Mouse (Mus musculus) NIH3T3 (cell line): ENCODE measurements around the gene Btg4.
A peak's percentile ranks its signal among the peaks of the same experiment; 100 is the strongest.

Source experiments
- DNase-seq: peaks from one replicate; pipeline ENCODE4 v3.0.0-alpha.2; 2012; ENCODE audit warnings: low read depth

Gene Btg4

DNA sequence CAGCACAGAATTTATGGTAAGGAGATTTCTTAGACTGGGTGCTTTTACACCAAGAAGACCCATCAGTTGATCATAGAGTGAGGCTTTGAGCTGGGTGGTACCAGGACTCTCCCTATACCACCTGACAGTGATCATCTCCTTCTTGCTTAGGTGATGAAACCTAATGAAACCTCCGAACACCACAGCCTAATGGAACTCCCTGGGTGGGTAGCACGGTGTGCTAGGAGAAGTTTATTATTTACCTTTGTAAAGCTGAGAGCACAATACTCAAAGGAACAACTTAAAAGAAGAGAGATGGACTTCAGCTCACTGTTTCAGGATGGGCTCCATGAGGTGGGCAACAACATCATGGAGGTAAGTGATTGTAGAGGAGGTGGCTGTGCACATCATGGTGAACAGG is at the start of gene Btg4:
TSS of gene Btg4 (plus strand) at position 301 of the 400 bp plus-strand sequence.
- DNase-seq, result no peak

- no peak for DNase-seq
Observed at GRCm38 (mm10) chr9:51013644-51014043, 47.1 kb upstream of the Btg4 start.

GRCm38 (mm10) chr9:51015732-51016131 is 45.0 kb upstream of the Btg4 start:
- DNase-seq, result peak; percentile 66

DNA sequence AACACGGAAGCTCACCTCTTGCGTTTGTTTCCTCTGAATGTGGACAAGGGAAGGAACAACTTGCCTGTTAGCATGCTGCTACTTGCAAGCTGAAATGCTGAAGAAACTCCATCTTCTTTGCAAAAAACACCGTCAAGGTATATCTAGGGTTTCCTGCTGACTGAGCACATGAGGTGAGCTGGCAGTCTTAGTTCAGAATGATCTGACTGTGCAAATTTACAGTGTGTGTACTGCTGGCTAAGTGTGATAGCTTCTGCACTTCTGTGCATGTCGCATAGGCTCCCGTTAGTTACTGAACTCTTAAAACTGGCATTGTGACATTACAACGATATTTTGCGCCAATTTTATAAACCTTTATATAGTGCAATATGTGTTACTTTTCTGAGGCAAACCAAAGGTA is 41.0 kb upstream of the Btg4 start:
- DNase-seq, result no peak

GRCm38 (mm10) chr9:51020351-51020750 is 40.4 kb upstream of the Btg4 start:
- DNase-seq, result no peak

DNA sequence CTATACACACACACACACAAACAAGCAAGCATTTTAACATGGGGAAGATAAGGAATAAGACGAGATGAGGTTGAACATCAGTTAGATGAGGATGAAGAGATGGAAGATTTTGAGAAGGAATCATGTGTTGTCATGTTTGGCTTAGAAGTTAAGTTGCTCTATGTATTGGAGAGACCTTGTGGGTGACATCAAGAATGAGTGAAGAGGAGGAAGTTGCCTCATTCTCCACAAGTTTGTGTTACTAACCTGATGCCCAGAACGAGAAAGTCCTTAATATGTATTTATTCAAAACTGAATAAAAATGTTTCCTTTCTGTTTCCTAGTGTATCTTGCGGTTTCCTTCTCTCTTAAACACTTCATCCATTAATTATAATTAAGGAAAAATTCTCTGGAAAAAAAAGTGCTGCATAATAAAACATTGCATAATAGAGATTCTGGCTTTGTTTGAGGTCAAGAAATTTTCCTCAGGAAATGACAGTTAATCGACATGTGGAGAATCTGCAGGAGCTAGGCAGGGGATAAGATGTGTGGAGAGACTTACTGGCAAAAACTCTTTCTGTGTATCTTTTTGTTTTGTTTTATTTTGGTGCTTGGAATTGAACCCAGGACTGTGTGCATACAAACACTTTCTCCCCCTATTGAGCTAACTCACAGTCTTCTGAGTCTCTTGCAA is 39.4 kb upstream of the Btg4 start:
- DNase-seq, result no peak

DNA sequence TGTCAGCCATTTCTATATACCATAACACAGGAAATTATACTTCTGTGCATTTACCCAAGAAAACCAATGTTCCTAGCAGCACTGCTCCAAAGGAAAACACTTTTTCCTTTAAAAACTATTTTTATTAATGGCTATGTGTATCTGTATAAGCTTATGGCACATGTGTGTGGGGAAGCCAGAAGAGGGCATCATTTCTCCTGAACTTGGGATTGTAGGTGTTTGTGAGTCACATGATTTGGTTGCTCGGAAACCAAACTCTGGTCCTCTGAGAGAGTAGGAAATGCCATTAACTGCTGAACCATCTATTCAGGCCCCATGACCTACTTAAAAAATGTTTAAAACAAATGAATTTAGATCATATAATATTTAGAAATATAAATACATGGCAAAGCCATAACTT is 33.7 kb upstream of the Btg4 start:
- DNase-seq, result peak; percentile 21

DNA sequence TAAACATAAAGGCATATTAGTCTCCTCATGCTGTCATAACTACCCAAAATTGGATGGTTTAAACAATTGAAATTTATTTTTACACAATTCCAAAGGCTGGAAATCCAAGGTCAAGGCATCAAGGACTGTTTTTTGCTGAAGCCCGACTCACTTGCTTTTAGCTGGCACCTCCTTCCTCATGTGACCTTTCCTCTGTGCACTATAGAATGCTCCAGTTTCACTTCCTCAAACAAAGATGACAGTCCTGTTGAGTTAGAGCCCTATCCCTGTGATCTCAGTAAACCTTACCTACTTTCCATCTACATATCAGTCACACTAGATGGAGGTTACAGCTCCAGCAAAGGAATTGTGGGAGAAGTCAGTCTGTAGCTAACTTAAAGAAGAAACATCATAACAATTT is 30.6 kb upstream of the Btg4 start:
- DNase-seq, result no peak

DNA sequence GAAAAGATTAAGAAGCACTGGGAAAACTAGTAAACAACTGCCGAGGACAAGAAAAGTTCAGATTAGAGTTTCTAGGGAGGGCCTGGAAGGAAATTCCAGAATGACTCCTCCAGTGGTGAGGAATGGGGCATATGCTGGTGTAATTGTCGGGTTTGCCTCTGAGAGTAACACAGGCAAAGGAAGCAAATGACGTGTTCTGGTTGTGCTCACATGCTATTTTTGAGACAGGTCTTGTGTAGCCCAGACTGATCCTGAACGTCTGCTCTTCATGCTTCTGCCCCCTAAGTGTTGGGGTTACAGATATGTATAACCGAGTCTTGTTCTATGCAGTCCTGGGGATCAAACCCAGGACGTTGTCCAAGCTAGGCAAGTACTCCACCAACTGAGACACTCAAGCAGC is 29.1 kb upstream of the Btg4 start:
- DNase-seq, result no peak

DNA sequence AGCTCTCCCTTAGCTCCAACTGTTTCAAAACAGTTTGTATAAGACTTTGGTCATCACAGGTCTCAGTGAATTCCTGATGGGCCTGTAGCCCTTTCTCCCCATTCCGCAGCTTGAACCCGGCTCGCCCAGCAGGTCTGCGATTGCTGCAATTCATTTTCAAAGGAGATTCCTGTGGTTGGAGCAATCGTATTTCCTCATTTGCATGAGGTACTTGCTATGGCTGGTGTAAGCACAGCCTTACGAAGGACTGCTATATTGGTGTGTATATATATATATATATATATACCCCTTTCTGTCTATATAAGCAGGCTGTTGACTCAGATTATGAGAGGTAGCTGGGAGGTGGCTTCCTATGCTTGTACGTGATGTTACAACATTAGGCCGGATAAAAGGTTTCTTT is 28.4 kb upstream of the Btg4 start:
- DNase-seq, result no peak

DNA sequence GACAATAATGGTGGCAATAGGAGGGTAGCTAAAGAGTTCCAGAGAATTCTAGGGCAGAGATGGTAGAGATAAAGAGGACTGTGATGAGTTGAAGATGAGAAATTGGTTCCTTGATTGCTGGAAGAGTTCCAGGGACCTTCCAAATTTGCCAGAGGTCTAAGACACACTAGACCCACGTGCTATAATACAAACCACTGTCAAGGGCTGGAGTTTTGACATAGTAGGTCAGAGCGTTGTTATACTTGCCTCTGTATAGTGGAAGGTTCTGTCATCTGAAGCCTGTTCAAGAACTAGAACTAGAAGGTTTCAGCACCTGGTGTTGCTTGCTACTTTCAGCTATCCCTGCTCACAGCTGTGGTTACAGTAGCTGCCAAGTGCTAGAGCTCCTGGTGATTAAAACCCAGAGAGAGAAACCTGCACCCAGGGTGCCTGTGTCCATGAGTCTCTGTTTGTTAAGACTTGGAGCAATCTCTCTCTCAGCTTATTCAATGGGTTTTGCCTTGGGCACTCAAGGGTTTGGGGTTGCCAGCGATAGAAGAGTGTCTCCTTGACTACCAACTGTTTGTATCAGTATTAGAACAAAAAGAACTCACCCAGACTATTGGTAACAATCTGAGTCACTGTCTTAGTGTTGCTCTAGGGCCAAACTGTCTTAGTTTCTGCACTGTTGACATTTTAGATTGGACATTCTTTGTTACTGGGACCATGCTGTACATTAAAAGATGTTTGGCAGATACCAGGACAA is 27.7 kb upstream of the Btg4 start:
- DNase-seq, result no peak

GRCm38 (mm10) chr9:51041491-51041980 is 19.2 kb upstream of the Btg4 start:
- DNase-seq, result no peak

DNA sequence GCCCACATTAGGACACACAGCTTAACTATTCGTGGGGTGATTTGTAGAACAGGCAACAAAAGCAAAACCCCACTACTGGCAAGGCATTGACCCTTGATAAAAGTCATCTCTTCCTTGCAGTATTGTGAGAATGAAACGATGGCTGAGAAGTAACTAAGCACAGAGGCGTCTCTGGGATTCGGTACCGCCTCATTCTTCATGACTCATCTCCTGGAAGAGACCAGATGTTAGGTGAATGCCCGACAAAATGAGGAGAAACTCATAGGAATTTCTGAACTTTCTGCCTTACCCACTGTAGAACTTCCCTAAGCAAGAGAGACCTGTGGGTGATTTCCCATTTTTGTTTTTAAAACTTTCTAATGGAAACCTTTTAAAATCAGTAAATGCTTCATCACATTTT is 18.6 kb upstream of the Btg4 start:
- peak; percentile 70 for DNase-seq

GRCm38 (mm10) chr9:51052180-51052579 is 8.5 kb upstream of the Btg4 start:
- DNase-seq, result peak; percentile 65

- DNase-seq, result peak; percentile 63
Observed at GRCm38 (mm10) chr9:51056360-51057324, 4.1 kb upstream of the Btg4 start.

GRCm38 (mm10) chr9:51058951-51059521 is 1.7 kb upstream of the Btg4 start:
- peak; percentile 77 for DNase-seq

GRCm38 (mm10) chr9:51068202-51068601 is 7.5 kb downstream of the Btg4 start:
- DNase-seq, result no peak

DNA sequence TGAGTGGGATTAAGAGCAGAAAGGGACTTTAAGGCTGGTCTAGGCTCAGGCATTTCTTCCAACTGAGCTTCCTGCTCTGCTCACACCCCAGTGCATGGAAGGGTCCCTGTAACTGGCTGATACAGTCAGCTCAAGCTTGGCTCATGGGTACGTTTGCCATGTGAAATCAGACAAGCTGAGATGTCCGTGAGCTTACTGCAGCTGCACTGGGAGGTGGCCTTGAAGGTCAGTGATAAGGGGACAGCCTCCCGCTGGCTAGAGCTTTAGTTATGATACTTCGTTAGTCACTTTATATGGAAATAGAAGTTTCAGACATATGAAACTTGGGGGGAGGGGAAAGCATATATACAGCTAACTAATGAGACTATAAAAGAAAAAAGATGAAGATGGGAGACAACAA is 10.1 kb downstream of the Btg4 start:
- no peak for DNase-seq

DNA sequence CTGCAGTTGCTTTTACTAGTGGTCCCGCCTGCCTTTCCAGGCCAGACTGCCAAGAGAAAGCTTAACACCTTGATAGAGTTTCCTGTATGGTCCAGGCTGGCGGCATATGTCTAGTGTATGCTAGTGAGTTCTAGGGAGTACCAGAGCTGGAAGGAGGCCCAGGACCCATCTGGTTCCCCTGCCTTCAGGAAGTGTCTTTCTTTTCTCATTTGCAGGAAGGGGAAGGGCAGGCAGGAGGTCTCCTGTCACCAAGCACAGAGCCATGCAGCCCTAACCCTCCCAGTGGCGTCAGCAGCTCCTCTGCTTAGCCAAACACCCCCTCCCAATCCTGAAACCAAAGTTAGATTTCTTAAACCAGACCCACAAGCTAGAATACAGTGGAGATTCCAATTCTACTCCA is 15.1 kb downstream of the Btg4 start:
- peak; percentile 42 for DNase-seq

- peak; percentile 43 for DNase-seq
Observed at GRCm38 (mm10) chr9:51076300-51076978, 15.7 kb downstream of the Btg4 start.

GRCm38 (mm10) chr9:51076979-51077315 is 16.2 kb downstream of the Btg4 start, which contains the start of gene Layn:
Gene Layn, minus strand, starts transcription at chr9:51077094.
- peak; percentile 97 for DNase-seq
